Mouse (Mus musculus) heart, adult 9 months (tissue): ENCODE measurements around the gene Fra10ac1.

Experiments used
- DNase-seq, 2 experiments: peaks; one replicate each; pipeline ENCODE4 v3.0.0; 2022; ENCODE audit warnings: low spot score in 2 of 2

Gene Fra10ac1

GRCm38 (mm10) chr19:38223905-38224684, at the start of gene Fra10ac1:
TSS of gene Fra10ac1 (minus strand) at chr19:38224156.
- DNase-seq, result peak; percentile 83 to 86

- no peak for DNase-seq
Observed at GRCm38 (mm10) chr19:38271071-38271470, 47.1 kb upstream of the Fra10ac1 start.

GRCm38 (mm10) chr19:38267469-38267868, 43.5 kb upstream of the Fra10ac1 start:
- peak; percentile 32 to 40 for DNase-seq

GRCm38 (mm10) chr19:38265767-38266166, 41.8 kb upstream of the Fra10ac1 start:
- no peak for DNase-seq

GRCm38 (mm10) chr19:38264505-38265500, 40.8 kb upstream of the Fra10ac1 start, which contains the start of gene Lgi1:
TSS of gene Lgi1 (plus strand) at chr19:38264536.
- DNase-seq, result no peak

GRCm38 (mm10) chr19:38263829-38264504, 40.0 kb upstream of the Fra10ac1 start:
- DNase-seq, result peak in 1 of 2 experiments; percentile 15

- peak; percentile 31 to 48 for DNase-seq
Observed at GRCm38 (mm10) chr19:38261351-38261750, 37.4 kb upstream of the Fra10ac1 start.

- no peak for DNase-seq
Observed at GRCm38 (mm10) chr19:38260346-38260745, 36.4 kb upstream of the Fra10ac1 start.

- DNase-seq, result no peak
Observed at GRCm38 (mm10) chr19:38259436-38259835, 35.5 kb upstream of the Fra10ac1 start.

- no peak for DNase-seq
Observed at GRCm38 (mm10) chr19:38258651-38259065, 34.7 kb upstream of the Fra10ac1 start.

GRCm38 (mm10) chr19:38253796-38254195, 29.8 kb upstream of the Fra10ac1 start:
- no peak for DNase-seq

- no peak for DNase-seq
Observed at GRCm38 (mm10) chr19:38249627-38250026, 25.7 kb upstream of the Fra10ac1 start.

GRCm38 (mm10) chr19:38246177-38246622, 22.2 kb upstream of the Fra10ac1 start:
- DNase-seq, result no peak

GRCm38 (mm10) chr19:38245361-38246176, 21.6 kb upstream of the Fra10ac1 start:
- no peak for DNase-seq

GRCm38 (mm10) chr19:38244748-38245147, 20.8 kb upstream of the Fra10ac1 start:
- no peak for DNase-seq

GRCm38 (mm10) chr19:38242314-38242852, 18.4 kb upstream of the Fra10ac1 start:
- DNase-seq, result no peak

- no peak for DNase-seq
Observed at GRCm38 (mm10) chr19:38238213-38238951, 14.4 kb upstream of the Fra10ac1 start.

GRCm38 (mm10) chr19:38237834-38238212, 13.9 kb upstream of the Fra10ac1 start:
- DNase-seq, result no peak

- no peak for DNase-seq
Observed at GRCm38 (mm10) chr19:38236526-38236925, 12.6 kb upstream of the Fra10ac1 start.

- no peak for DNase-seq
Observed at GRCm38 (mm10) chr19:38232516-38232915, 8.6 kb upstream of the Fra10ac1 start.
